Mouse (Mus musculus): ENCODE data around the gene Plac9a.

- no peak for TF ChIP-seq CTCF (IDR thresholded peaks at IDR 0.05; ENCODE audit: low read depth)
- no peak for TF ChIP-seq EP300 (IDR thresholded peaks at IDR 0.05; ENCODE audit: low read depth)
Observed at GRCm38 (mm10) chr14:25863721-25864120, 39.2 kb downstream of the Plac9a start.
